Mouse (Mus musculus): ENCODE data around the gene Sept6.

The Sept6 gene

GRCm38 (mm10) chrX:36991694-36992093 is at the start of gene Sept6:
Gene Sept6 (minus strand): TSS chrX:36991794.
- DNase-seq (ENCODE audit: low spot score in 2 of 2) = no peak

GRCm38 (mm10) chrX:37028378-37028777 is 36.8 kb upstream of the Sept6 start:
- DNase-seq (ENCODE audit: low spot score in 2 of 2) = peak in 1 of 2 experiments; percentile 9

- DNase-seq (ENCODE audit: low spot score in 2 of 2) = peak in 1 of 2 experiments; percentile 5
These were observed 32.2 kb upstream of the Sept6 start for GRCm38 (mm10) chrX:37023652-37024309.

GRCm38 (mm10) chrX:37022690-37023089 is 31.1 kb upstream of the Sept6 start:
- DNase-seq (ENCODE audit: low spot score in 2 of 2) = peak; percentile 15 to 29

- DNase-seq (ENCODE audit: low spot score in 2 of 2) = no peak
These were observed 27.5 kb upstream of the Sept6 start for GRCm38 (mm10) chrX:37019045-37019444.

- DNase-seq (ENCODE audit: low spot score in 2 of 2) = no peak
These were observed 26.6 kb upstream of the Sept6 start for GRCm38 (mm10) chrX:37018150-37018654.

GRCm38 (mm10) chrX:37013870-37014269 is 22.3 kb upstream of the Sept6 start:
- DNase-seq (ENCODE audit: low spot score in 2 of 2) = no peak

GRCm38 (mm10) chrX:36991039-36991438 is 555 bp downstream of the Sept6 start:
- DNase-seq (ENCODE audit: low spot score in 2 of 2) = no peak

GRCm38 (mm10) chrX:36989752-36990404 is 1.7 kb downstream of the Sept6 start:
- DNase-seq (ENCODE audit: low spot score in 2 of 2) = no peak

GRCm38 (mm10) chrX:36989234-36989751 is 2.3 kb downstream of the Sept6 start:
- DNase-seq (ENCODE audit: low spot score in 2 of 2) = peak; percentile 28 to 31

- DNase-seq (ENCODE audit: low spot score in 2 of 2) = no peak
These were observed 2.8 kb downstream of the Sept6 start for GRCm38 (mm10) chrX:36988754-36989153.

- no peak for DNase-seq (ENCODE audit: low spot score in 2 of 2)
These were observed 3.7 kb downstream of the Sept6 start for GRCm38 (mm10) chrX:36987851-36988250.

GRCm38 (mm10) chrX:36985041-36985440 is 6.6 kb downstream of the Sept6 start:
- DNase-seq (ENCODE audit: low spot score in 2 of 2) = no peak

GRCm38 (mm10) chrX:36983654-36984311 is 7.8 kb downstream of the Sept6 start:
- DNase-seq (ENCODE audit: low spot score in 2 of 2) = no peak

- no peak for DNase-seq (ENCODE audit: low spot score in 2 of 2)
These were observed 8.5 kb downstream of the Sept6 start for GRCm38 (mm10) chrX:36982892-36983653.

GRCm38 (mm10) chrX:36980563-36981187 is 10.9 kb downstream of the Sept6 start:
- DNase-seq (ENCODE audit: low spot score in 2 of 2) = no peak

- DNase-seq (ENCODE audit: low spot score in 2 of 2) = no peak
These were observed 13.7 kb downstream of the Sept6 start for GRCm38 (mm10) chrX:36977863-36978262.

- DNase-seq (ENCODE audit: low spot score in 2 of 2) = no peak
These were observed 14.6 kb downstream of the Sept6 start for GRCm38 (mm10) chrX:36976980-36977379.

- DNase-seq (ENCODE audit: low spot score in 2 of 2) = no peak
These were observed 15.3 kb downstream of the Sept6 start for GRCm38 (mm10) chrX:36976272-36976671.

GRCm38 (mm10) chrX:36974905-36975304 is 16.7 kb downstream of the Sept6 start:
- no peak for DNase-seq (ENCODE audit: low spot score in 2 of 2)

- DNase-seq (ENCODE audit: low spot score in 2 of 2) = no peak
These were observed 18.6 kb downstream of the Sept6 start for GRCm38 (mm10) chrX:36972951-36973471.

All from urinary bladder, postnatal 36 days (tissue).